Mouse (Mus musculus): ENCODE measurements around the gene Man2a1.

DNA sequence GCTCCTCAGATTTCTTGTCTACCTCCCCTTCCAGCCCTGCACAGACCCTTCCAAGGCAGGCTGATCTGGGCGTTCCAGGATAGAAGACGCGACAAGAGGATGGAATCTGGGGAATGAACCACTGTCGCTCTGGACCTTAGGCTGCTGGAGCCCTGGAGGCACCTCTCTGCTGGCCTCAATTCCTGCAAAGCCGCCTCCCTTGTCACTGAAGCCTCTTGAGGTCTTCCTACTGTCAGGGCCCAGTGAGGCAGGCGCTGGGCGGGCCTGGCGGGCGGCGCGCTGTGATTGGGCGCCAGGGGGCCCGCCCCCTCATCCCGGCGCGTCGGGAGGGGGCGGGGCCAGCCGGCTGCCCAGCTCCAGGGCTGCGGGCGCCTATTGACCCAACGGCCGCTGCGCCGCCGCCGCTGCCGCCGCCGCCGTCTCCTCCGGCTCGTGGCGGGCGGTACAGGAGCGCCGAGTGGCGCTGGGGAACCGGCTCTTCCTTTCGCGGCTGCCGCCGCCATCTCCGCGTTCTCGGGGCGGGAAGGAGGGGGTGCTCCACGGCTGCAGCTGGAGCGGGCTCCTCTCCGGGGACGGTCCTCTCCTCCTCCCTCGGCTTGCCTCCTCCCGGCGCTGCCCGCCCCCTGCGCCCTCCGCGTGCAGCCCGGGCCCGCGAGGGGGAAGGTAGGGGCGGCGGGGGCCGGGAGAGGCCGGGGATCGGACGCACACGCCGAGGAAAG is at the start of gene Man2a1:
- TF ChIP-seq FLI1 (IDR thresholded peaks at IDR 0.05; ENCODE audit: low read length) = no peak
- no peak for TF ChIP-seq GATA1 (IDR thresholded peaks at IDR 0.05; ENCODE audit: borderline replicate concordance, low read length)

All from megakaryocyte, embryonic 14.5 days (primary cell).